Mouse (Mus musculus): ENCODE data around the gene Nrgn. TPM values are rescaled to one million over a fixed set of nuclear protein-coding genes. Genes with fewer than 3 reads are reported as not detected.

Gene Nrgn
- total and polyA plus RNA-seq, 2 experiments from 2014 or later: 76.2 to 176 TPM

DNA sequence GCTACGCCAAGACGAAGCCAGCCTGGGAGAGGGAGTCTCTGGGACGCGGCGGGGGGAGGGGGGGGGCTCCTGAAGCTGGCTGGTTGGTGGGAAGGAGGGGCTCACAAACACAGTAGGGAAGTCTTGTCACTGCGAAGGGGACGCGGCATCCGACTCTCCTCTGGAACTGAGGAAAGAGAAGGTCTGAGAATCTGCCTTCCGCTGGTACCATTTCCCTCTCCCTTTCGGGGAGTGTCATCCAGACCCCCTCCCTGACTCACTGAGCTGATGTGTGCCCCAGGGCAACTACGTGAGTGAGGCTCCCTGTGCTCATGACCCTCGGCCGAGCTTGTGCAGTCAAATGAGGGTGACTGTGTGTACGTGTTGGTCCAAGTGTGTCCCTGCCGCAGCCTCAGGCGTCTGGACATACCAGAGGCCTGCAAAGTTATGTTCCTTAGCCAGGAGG is 7.5 kb downstream of the Nrgn start:
- 0 out of 2 replicates have a peak overlapping the region, but pooled peaks have one; percentile 22 for H3K9ac ChIP-seq
- peak; percentile 46 for ATAC-seq
- WGBS: 14% methylated on average over 17 of the region's 17 CpGs

DNA sequence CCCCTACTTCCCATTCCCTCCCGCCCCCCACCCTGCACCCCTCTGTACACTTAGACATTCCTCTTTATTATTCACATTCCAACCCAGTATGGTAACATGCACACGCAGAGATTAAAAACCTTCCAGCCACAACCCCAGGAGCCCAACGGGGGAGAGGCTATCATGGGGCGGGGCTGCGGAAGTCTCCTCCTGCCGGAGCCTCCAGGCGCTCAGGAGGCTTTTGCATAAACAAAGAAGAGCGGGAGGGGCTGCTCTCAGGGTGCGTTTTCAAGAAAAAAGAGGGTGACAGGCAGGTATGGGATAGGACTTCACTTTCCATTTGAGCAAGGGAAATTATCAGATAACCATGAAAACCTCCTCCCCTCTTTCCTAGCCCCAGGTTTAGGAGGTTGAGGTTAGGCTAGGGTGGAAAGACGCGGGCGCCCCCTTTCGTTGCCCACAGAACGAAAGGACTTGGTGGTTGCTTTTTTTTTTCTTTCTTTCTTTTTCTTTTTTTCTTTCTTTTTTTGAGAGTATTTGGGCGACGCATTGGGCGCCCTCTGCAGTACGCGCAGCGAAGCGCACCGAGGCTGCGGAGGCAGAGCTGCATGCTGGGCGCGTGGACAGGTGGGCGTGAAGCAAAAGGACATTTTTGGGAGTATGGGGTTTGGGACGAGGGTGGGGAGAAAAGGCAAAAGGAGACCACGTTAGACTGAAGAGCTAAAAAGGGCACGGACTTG is 8.1 kb downstream of the Nrgn start:
- H3K4me2 ChIP-seq (ENCODE audit: low read depth): peak overlapping the region; percentile 53
- H3K9me3 ChIP-seq (ENCODE audit: low read length): no peaks in the 10 kb centered on the region
- DNase-seq (peak; percentile 83), ATAC-seq (peak; percentile 70)
- H3K36me3 ChIP-seq (ENCODE audit: insufficient read depth): no peaks in the 10 kb centered on the region
- 3% methylated on average over 29 of the region's 29 CpGs for WGBS
- peak; percentile 79 for TF ChIP-seq CTCF (IDR thresholded peaks at IDR 0.05; ENCODE audit: low read depth)
- H3K27me3 ChIP-seq (ENCODE audit: insufficient read depth, low read length): peaks cover 9% of the 10 kb centered on the region; the same call in 1 of the 2 replicates
- no peak overlapping the region for H3K27ac ChIP-seq (ENCODE audit: low read depth, low read length)
- peak overlapping the region; percentile 25 for H3K4me3 ChIP-seq (ENCODE audit: low read depth, low read length)
- peak overlapping the region; percentile 22; the same call in 1 of the 2 replicates for H3K9ac ChIP-seq
- H3K4me1 ChIP-seq (ENCODE audit: insufficient read depth): no peaks in the 10 kb centered on the region

More for the DNA sequence above, 7.5 kb downstream of the Nrgn start:
- H3K27ac ChIP-seq (ENCODE audit: low read depth, low read length): no peak overlapping the region
- peak overlapping the region; percentile 25 for H3K4me3 ChIP-seq (ENCODE audit: low read depth, low read length)
- no peak for DNase-seq
- H3K27me3 ChIP-seq (ENCODE audit: insufficient read depth, low read length): peaks cover 9% of the 10 kb centered on the region; the same call in 1 of the 2 replicates
- no peak for TF ChIP-seq CTCF (IDR thresholded peaks at IDR 0.05; ENCODE audit: low read depth)
- H3K4me2 ChIP-seq (ENCODE audit: low read depth): peak overlapping the region; percentile 53
- no peaks in the 10 kb centered on the region for H3K4me1 ChIP-seq (ENCODE audit: insufficient read depth)
- H3K36me3 ChIP-seq (ENCODE audit: insufficient read depth): no peaks in the 10 kb centered on the region
- no peaks in the 10 kb centered on the region for H3K9me3 ChIP-seq (ENCODE audit: low read length)

DNA sequence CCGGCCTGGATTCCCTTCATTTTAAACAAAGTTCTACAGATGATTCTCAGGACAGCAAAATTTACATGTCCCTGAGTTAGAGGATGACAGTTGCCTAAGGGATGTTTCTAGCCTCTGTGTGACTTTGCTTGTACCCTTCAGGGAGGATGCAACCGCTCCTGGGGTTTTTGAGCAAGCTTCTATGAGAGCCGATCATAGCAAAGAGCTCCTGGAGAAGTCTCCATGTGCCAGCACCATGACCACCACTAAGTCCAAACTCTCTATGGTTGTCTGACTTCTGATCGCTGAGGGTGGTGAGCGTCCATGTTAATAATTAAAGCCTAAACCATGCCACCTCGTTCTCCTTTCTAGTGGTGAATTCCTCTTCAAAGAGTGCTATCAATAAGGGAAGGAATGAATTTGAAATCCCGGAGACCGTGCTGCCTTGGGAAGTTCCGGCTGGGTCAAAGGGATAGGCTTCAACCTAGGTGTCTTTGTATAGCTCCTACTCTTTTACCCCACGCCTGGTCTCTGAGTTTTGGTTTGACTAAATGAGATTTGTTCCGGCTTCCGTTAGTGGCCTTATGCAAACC is 8.7 kb downstream of the Nrgn start:
- ATAC-seq (no peak), DNase-seq (no peak)
- H3K9me3 ChIP-seq (ENCODE audit: low read length): no peaks in the 10 kb centered on the region
- no peaks in the 10 kb centered on the region for H3K4me1 ChIP-seq (ENCODE audit: insufficient read depth)
- H3K27me3 ChIP-seq (ENCODE audit: insufficient read depth, low read length): peaks cover 9% of the 10 kb centered on the region; the same call in 1 of the 2 replicates
- H3K4me3 ChIP-seq (ENCODE audit: low read depth, low read length): no peak overlapping the region; the same call in 1 of the 2 replicates
- H3K27ac ChIP-seq (ENCODE audit: low read depth, low read length): no peak overlapping the region
- H3K9ac ChIP-seq: no peak overlapping the region
- no peak for TF ChIP-seq CTCF (IDR thresholded peaks at IDR 0.05; ENCODE audit: low read depth)
- 40% methylated on average over 12 of the region's 12 CpGs for WGBS
- H3K36me3 ChIP-seq (ENCODE audit: insufficient read depth): no peaks in the 10 kb centered on the region
- H3K4me2 ChIP-seq (ENCODE audit: low read depth): peak overlapping the region; percentile 53

DNA sequence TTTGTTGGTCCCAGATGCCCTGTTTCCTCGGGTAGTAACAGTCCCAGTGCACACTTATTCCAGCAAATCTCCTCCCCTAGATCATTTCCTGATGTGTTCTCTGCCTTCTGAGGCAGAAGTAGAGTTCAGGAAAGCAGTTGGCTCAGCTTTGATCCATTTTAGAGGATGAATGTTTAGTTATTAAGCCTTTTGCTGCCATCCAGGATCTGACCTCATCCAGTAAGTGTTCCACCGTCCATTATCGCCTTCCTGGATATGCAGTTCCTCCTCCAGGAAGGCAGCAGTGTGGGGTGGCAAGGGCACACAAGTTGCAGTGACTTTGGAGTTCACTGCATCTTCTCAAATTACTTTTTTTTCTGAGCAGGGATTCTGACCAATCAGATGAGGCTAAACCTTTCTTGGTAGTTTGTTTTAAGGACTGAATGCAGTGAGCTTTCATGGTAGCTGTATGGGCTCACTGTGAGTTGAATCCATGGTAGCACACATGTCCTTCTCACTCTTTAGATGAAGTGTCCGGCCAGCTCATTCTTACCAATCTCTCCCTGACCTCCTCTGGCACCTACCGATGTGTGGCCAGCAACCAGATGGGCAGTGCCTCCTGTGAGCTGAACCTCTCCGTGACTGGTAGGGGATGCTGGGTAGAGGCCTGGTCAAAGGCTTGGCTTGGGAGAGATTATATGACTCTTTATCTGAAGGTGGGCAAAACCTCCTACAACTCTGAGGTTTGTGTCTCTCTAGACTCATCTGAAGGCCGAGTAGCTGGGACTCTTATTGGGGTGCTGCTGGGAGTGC is 10.7 kb downstream of the Nrgn start:
- Histone ChIP-seq H3K27ac (ENCODE audit: low read depth, low read length) (no peak overlapping the region), H3K4me3 (ENCODE audit: low read depth, low read length) (no peak overlapping the region), H3K4me2 (ENCODE audit: low read depth) (no peak overlapping the region), H3K36me3 (ENCODE audit: insufficient read depth) (no peaks in the 10 kb centered on the region), H3K9ac (no peak overlapping the region), H3K27me3 (ENCODE audit: insufficient read depth, low read length) (peaks cover 9% of the 10 kb centered on the region; the same call in 1 of the 2 replicates), H3K4me1 (ENCODE audit: insufficient read depth) (no peaks in the 10 kb centered on the region), H3K9me3 (ENCODE audit: low read length) (no peaks in the 10 kb centered on the region)
- no peak for TF ChIP-seq CTCF (IDR thresholded peaks at IDR 0.05; ENCODE audit: low read depth)
- WGBS: 76% methylated on average over 7 of the region's 7 CpGs
- DNase-seq (no peak), ATAC-seq (no peak)

DNA sequence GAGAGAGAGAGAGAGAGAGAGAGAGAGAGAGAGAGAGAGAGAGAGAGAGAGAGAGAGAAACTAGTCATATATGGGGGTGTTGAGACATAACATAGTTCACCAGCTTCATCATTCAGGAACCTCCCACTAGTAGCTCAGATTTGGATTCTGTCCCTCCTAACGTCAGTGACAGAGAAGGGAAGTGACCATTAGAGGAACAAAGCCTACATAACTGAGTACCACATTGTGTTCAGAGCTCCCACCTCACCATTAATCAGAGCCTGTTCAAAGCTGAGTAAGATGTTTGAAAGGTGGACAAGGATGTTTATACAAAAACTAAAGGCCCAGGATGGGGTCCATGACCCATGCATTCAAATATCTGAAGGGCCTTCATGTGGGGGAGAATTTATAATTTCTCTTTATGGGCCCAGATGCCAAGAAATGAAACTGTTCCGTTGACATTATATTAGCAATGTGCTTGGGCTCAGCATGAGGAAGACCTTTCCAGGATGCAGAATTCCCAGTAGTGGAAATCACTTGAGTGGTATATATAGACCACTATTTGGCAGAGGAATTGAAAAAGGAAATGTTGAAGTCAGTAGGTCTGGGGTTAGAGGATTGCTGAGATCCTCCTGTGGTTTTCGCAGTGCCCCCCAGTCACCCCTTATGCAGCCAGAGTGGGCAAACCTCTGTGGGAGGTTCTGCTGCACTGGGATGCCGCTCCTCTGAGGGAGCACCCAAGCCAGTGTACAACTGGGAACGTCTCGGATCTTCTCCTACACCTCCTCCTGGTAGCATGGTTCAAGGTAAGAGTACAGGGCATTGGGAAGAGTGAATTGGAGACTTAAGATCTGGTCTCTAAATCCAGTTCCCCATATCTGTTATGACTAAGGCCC is 11.8 kb downstream of the Nrgn start:
- 86% methylated on average over 6 of the region's 6 CpGs for WGBS

DNA sequence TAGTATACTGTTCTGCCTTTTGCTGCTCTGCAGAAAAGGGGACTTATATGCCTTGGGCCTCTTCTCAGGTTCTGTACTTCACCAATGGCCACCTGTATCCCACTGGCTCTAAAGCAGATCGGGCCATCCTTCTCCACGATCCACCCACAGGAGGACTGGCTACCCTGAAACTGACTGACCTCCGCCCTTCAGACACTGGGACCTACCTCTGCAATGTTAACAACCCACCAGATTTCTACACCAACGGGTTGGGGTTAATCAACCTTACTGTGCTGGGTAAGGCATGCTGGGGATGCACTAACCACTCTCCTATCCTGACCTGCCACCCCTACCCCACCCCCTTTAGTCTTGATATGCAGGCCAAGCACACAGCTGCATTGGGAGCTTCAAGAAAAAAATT is 12.5 kb downstream of the Nrgn start:
- DNase-seq (no peak), ATAC-seq (no peak)
- Histone ChIP-seq H3K4me1 (ENCODE audit: insufficient read depth) (no peaks in the 10 kb centered on the region), H3K9me3 (ENCODE audit: low read length) (no peaks in the 10 kb centered on the region), H3K9ac (no peak overlapping the region), H3K4me3 (ENCODE audit: low read depth, low read length) (no peak overlapping the region), H3K27ac (ENCODE audit: low read depth, low read length) (no peak overlapping the region), H3K4me2 (ENCODE audit: low read depth) (no peak overlapping the region), H3K36me3 (ENCODE audit: insufficient read depth) (no peaks in the 10 kb centered on the region), H3K27me3 (ENCODE audit: insufficient read depth, low read length) (no peaks in the 10 kb centered on the region; the same call in 1 of the 2 replicates)
- 83% methylated on average over 4 of the region's 4 CpGs for WGBS
- no peak for TF ChIP-seq CTCF (IDR thresholded peaks at IDR 0.05; ENCODE audit: low read depth)

More for the DNA sequence above, 11.8 kb downstream of the Nrgn start:
- Histone ChIP-seq H3K4me1 (ENCODE audit: insufficient read depth) (no peaks in the 10 kb centered on the region), H3K4me3 (ENCODE audit: low read depth, low read length) (no peak overlapping the region), H3K36me3 (ENCODE audit: insufficient read depth) (no peaks in the 10 kb centered on the region), H3K27ac (ENCODE audit: low read depth, low read length) (no peak overlapping the region), H3K4me2 (ENCODE audit: low read depth) (no peak overlapping the region), H3K27me3 (ENCODE audit: insufficient read depth, low read length) (peaks cover 3% of the 10 kb centered on the region; the same call in 1 of the 2 replicates), H3K9ac (no peak overlapping the region), H3K9me3 (ENCODE audit: low read length) (no peaks in the 10 kb centered on the region)
- DNase-seq: no peak
- ATAC-seq: no peak
- no peak for TF ChIP-seq CTCF (IDR thresholded peaks at IDR 0.05; ENCODE audit: low read depth)
